Mouse (Mus musculus) heart, adult 8-10 months (tissue): ENCODE results near the gene Lrrc45. TPM values are rescaled to one million over a fixed set of nuclear protein-coding genes. Genes with fewer than 3 reads are reported as not detected.
"Not testable (repeated sequence)": the region's sequence is repeated elsewhere in the genome, so short reads cannot be mapped to it uniquely, and the experiment has no call there.

Source experiments
- DNase-seq: peaks from one replicate; pipeline ENCODE4 v3.0.0; 2022; ENCODE audit warnings: low spot score
- total RNA-seq, 4 experiments: library from RNA; stranded (reverse); gene quantifications; 2 replicates each; pipeline ENCODE4 v1.2.4; 2022

Gene Lrrc45
- total RNA-seq, 4 experiments from 2014 or later: 2.9 to 6.0 (median 4.6) TPM

GRCm38 (mm10) chr11:120727564-120727963, 13.8 kb downstream of the Lrrc45 start:
- DNase-seq: no peak

DNA sequence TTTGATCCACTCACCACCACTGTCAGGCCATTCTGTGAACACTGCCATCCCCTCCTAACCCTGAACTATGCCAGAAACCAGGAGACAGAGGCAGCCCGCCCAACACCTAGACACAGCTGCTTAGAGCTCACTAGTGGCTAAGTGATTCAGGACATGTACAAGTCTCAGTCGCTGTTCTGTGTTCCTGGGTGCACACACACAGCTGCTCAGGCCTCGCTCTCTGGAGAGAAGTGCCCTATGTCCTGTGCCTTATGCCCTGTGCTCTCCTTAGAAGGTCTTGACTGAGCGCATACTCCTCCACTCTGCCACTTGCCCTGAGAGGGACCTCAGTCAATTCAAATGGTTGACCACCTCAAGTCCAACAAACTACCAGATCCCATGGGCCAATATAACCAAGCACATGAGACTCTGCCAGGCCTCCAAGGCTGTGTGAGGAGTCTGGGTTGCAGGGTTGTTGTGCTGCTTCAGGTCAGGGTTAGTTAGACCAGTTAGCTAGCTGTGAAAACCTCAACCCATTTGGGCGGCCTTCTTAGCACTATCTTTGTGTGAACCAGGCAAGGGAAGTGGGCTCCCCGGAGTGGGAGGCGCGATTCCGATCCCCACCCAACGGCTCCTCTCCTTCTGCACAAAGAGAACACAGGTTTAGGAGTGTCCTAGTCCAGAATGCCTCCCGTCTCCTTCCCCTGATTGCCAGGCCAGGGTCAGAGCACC, 15.0 kb downstream of the Lrrc45 start:
- DNase-seq: no peak

DNA sequence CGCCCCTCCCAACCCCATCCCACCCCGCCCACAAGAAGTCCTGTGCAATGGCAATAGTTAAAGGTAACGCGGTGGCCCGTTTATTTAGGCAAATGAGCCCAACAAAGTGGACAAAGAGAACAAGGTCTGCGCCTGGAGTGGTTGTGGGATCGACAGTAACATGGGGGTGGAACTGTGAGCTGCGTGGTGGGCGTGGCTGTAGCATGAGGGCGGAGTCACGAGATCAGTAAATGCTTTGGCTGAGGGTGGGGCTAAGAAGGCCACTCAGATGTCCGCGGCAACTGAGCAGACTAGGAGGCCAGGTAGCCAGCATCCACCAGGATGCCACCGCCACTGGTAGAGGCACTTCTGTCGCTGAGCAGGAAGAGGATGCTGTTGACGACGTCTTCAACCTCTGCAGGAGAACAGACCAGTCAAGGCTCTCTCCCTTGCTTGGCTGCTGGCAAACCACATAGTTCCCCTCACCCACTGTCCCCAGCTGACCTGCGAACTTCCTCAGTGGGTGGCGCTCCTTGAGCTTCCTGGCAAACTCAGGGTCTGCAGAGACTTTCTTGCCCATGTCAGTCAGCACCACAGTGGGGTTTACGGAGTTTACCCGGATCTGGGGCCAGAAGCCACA, 15.8 kb downstream of the Lrrc45 start:
- not testable (repeated sequence) for DNase-seq

DNA sequence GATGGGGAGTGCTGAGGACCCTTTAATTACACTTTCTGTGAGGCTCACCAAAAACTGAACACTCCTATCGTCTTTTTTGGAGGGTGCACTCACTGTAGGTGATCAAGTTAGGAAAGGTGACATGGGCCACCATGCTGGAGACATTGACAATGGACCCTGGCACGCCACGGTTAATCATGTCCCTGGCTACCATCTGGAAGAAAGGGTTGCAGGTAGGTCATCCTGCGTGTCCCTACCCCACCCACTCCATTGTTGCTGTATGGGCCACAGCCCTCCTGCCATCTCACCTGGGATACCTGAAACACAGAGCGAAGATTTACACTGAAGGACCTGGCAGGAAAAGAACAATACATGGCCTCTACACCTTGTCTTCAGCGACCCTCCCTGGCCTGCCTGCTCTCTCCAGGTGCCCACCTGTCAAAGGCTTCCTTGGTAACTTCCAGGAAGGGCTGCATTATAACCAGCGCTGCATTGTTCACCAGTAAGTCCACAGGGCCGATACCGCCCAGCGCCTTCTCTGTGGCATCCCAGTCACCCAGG, 16.7 kb downstream of the Lrrc45 start:
- no peak for DNase-seq

- DNase-seq: no peak
These were observed 17.7 kb downstream of the Lrrc45 start for GRCm38 (mm10) chr11:120731395-120731794.

GRCm38 (mm10) chr11:120731858-120732680, 18.3 kb downstream of the Lrrc45 start, which contains the start of gene Cbr2:
TSS of gene Cbr2 (minus strand) at chr11:120732114.
- peak; percentile 64 for DNase-seq

GRCm38 (mm10) chr11:120733521-120733920, 19.8 kb downstream of the Lrrc45 start:
- DNase-seq: peak; percentile 50

GRCm38 (mm10) chr11:120736424-120736823, 22.7 kb downstream of the Lrrc45 start:
- DNase-seq: no peak

DNA sequence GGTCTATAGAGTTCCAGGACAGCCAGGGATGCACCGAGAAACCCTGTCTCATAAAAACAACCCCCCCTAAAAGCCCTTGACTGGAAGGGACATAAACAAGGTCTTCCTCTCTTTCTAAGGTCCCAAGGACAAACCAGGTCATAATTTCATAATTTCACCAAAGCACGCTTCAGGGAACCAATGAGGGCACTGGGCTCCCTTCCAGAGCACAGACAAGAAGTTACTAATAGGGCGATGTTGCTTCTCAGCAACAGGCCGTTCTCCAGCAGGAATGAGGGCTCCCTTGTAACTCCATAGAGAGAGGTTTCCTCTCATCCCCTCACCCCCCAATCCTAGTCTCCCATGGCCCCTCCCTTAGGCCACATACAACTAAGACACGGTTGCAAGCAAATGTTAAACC, 27.3 kb downstream of the Lrrc45 start:
- DNase-seq: no peak

DNA sequence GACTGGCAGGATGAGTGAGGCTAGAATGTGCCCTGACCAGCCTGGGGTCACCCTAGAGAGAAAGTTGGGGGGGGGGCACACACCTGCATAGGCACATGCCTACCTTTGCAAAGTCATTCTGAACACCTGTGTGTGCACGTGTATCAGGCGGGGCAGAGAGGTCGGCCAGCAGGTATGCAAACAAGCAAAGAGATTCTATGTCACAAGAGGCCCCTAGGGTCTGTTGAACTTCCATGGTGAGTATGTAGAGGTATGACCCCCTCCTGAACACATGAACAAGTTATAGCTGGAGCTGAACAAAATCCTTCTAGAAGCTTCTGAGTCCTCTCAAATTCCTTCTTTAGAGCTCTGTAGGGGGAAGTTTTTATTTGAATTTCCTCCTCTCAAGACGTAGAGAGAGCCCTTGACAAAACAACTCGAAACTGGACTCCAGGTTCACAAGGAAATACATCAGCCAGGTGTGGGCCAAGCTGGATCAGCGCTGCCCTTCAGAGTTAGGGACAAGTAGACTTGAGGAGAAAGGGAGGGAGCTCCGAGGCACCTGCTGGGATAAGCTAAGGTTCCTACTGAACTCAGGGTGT, 30.5 kb downstream of the Lrrc45 start:
- no peak for DNase-seq

- peak; percentile 40 for DNase-seq
These were observed 34.2 kb downstream of the Lrrc45 start for GRCm38 (mm10) chr11:120747974-120748373.

- DNase-seq: peak; percentile 33
These were observed 35.7 kb downstream of the Lrrc45 start for GRCm38 (mm10) chr11:120749430-120749829.

DNA sequence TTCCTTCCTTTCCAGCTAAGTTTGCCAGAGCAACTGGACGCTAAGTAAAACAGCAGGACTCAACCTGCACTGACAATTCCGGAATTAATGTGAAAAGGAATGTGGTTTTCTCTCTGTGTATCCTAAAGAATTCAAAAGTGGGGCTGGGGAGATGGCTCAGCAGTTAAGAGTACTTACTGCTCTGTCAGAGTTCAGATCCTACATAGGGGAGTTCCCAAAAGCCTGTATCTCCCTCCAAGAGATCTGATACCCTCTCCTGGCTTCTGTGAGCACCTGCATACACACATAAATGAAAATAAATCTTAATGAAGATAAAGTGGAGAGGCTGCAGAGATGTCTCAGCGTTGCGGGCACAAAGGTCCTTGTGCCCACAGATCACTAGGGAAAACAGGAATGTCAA, 37.9 kb downstream of the Lrrc45 start:
- DNase-seq: no peak

DNA sequence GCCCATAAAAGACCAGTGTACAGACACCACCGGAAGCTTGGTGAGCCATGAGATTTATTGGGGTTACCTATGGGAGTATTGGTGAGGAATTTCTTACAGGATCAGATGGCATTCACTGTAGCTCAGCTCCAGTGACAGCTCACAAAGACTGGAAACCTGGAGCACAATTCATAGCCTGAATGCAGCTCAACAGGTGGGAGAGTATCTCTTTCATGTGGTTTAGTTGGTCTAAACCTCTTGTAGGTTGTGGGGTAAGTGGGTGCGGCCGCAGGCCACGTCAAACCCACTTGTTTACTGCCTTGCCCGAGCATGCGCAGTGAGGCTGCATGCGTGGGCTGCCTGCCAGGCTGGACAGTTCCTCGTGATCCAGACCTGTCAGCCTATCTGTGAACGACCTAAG, 46.5 kb downstream of the Lrrc45 start:
- no peak for DNase-seq

GRCm38 (mm10) chr11:120761811-120762671, 48.3 kb downstream of the Lrrc45 start:
- no peak for DNase-seq

- not testable (repeated sequence) for DNase-seq
These were observed 48.9 kb downstream of the Lrrc45 start, which contains the start of gene Hmga1b for GRCm38 (mm10) chr11:120762672-120763041. TSS of gene Hmga1b (plus strand) at chr11:120762794.

DNA sequence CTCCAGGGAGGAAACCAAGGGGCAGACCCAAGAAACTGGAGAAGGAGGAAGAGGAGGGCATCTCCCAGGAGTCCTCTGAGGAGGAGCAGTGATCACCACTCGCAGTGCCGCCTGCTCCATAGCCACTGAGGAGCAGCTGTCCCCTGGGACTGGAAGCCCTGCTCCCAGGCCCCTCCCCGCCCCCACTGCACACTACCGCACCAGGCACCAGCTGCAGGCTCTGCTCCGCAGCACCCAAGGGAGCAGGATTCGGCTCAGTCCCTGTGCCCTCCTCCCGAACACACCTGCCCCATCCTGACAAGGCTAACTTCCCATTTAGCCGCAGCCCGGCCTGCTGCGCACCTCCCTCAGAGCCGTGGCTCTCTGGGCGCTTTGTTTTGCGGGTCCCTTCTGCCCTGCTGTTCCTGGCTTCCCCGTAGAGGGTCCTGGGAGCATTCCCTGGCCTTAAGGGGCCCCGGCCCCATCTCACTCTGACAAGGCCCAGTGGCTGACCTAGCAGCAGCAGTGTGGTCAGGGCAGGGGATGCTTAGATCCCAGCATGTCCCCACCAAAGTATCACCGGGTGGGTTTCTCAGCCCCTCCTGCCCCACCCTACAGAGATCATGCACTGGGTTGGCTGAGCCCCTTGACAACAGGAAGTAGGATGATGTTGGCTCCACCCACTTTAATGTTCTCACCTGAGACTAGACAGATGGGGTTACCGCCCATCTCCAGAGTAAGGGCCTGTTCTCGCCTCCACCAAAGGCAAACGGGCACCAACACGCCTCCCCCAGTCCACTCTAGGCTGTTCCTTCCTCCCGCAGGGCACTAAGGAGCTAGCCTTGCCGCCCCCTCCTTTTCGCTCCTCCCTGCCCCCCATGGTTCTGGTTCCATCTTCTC, 49.6 kb downstream of the Lrrc45 start:
- DNase-seq: not testable (repeated sequence)

GRCm38 (mm10) chr11:120767023-120767422, 53.3 kb downstream of the Lrrc45 start:
- not testable (repeated sequence) for DNase-seq

DNA sequence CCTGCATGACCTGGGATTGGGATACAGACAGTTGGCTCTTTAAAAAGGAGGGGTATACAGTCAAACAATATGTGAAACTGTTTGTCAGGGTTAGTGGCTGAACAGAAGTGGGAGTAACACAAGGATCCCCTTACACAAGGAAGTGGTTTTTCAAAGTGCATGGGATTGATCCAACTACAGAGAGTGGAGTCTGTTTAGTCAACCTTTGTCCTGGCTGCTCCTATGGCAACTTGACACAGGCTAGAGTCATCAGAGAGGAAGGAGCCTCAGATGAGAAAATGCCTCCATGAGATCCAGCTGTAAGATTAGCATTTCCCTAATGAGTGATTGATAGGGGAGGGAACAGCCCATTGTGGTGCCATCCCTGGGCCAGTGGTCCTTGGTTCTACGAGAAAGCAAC, 54.5 kb downstream of the Lrrc45 start:
- DNase-seq: no peak
